Mouse (Mus musculus): ENCODE measurements around the gene Gm45799.

GRCm38 (mm10) chr7:105638776-105639175 lies 1.6 kb upstream of the Gm45799 start:
- TF ChIP-seq HCFC1 (IDR thresholded peaks at IDR 0.05; ENCODE audit: borderline replicate concordance, insufficient read depth, low read length): no peak
- TF ChIP-seq ZC3H11A (IDR thresholded peaks at IDR 0.05; ENCODE audit: borderline replicate concordance, low read depth, low read length): no peak
